Mouse (Mus musculus): ENCODE data around the gene Tmed1.
"Not testable (repeated sequence)": the region's sequence is repeated elsewhere in the genome, so short reads cannot be mapped to it uniquely, and the experiment has no call there.

Gene Tmed1

GRCm38 (mm10) chr9:21472913-21473312, 37.1 kb downstream of the Tmed1 start:
- DNase-seq (ENCODE audit: low read depth, low spot score): no peak

GRCm38 (mm10) chr9:21469032-21470024, 40.7 kb downstream of the Tmed1 start:
- peak; percentile 20 for DNase-seq (ENCODE audit: low read depth, low spot score)

- not testable (repeated sequence) for DNase-seq (ENCODE audit: low read depth, low spot score)
These were observed 45.5 kb downstream of the Tmed1 start for GRCm38 (mm10) chr9:21464565-21464928.

- no peak for DNase-seq (ENCODE audit: low read depth, low spot score)
These were observed 46.1 kb downstream of the Tmed1 start for GRCm38 (mm10) chr9:21463766-21464564.

GRCm38 (mm10) chr9:21463138-21463590, 46.9 kb downstream of the Tmed1 start:
- DNase-seq (ENCODE audit: low read depth, low spot score): no peak

- no peak for DNase-seq (ENCODE audit: low read depth, low spot score)
These were observed 49.6 kb downstream of the Tmed1 start for GRCm38 (mm10) chr9:21460400-21460940.

- DNase-seq (ENCODE audit: low read depth, low spot score): no peak
These were observed 51.2 kb downstream of the Tmed1 start for GRCm38 (mm10) chr9:21458821-21459220.
